Mouse (Mus musculus) liver, postnatal 0 days (tissue): ENCODE data around the gene Txk. TPM values are rescaled to one million over a fixed set of nuclear protein-coding genes. Genes with fewer than 3 reads are reported as not detected.

ENCODE experiments used
- ATAC-seq: fragments of 200-750 bp; cut with Nextera tagmentation; 2 replicates; pipeline ENCODE4 v1.8.0; 2017; ENCODE audit warnings: mild to moderate bottlenecking, moderate library complexity
- DNase-seq: peaks from one replicate; pipeline ENCODE4 v3.0.0-alpha.2; 2016
- H3K27ac ChIP-seq: fragments of 300-500 bp; sonication (generic); 2 replicates; pipeline ENCODE4 v1.5.1; 2014; ENCODE audit warnings: antibody characterized with exemption, moderate library complexity, mild to moderate bottlenecking, low read depth
- H3K27me3 ChIP-seq: fragments of 300-500 bp; sonication (generic); 2 replicates; pipeline ENCODE4 v1.6.1; 2014; ENCODE audit warnings: low read length, control low read depth, mixed read lengths; ENCODE audit not compliant: insufficient read depth
- H3K36me3 ChIP-seq: fragments of 300-500 bp; sonication (generic); replicated peaks from 2 replicates; pipeline ENCODE4 v1.6.1; 2014; ENCODE audit warnings: mild to moderate bottlenecking, control low read depth, low read length, moderate library complexity, mixed read lengths; ENCODE audit not compliant: insufficient read depth
- H3K4me1 ChIP-seq: fragments of 300-500 bp; sonication (generic); 2 replicates; pipeline ENCODE4 v1.6.1; 2014; ENCODE audit warnings: antibody characterized with exemption, mild to moderate bottlenecking, control low read depth; ENCODE audit not compliant: insufficient read depth
- H3K4me2 ChIP-seq: fragments of 300-500 bp; sonication (generic); 2 replicates; pipeline ENCODE4 v1.6.1; 2014; ENCODE audit warnings: low read depth, mild to moderate bottlenecking, low read length, moderate library complexity, mixed read lengths
- H3K4me3 ChIP-seq: fragments of 300-500 bp; sonication (generic); 2 replicates; pipeline ENCODE4 v1.5.1; 2014; ENCODE audit warnings: low read depth, low read length
- H3K9ac ChIP-seq: fragments of 300-500 bp; sonication (generic); replicated peaks from 2 replicates; pipeline ENCODE4 v1.6.1; 2014; ENCODE audit warnings: mild to moderate bottlenecking, moderate library complexity
- H3K9me3 ChIP-seq: fragments of 300-500 bp; sonication (generic); 2 replicates; pipeline ENCODE4 v1.6.1; 2016; ENCODE audit warnings: mild to moderate bottlenecking, control low read depth, low read length, mixed read lengths
- CTCF ChIP-seq: sonication (generic); IDR thresholded peaks from 2 replicates; pipeline ENCODE4 v1.5.1; 2016; ENCODE audit warnings: antibody characterized with exemption, low read depth
- EP300 ChIP-seq: IDR thresholded peaks from 2 replicates; pipeline ENCODE4 v1.6.1; 2016; ENCODE audit warnings: antibody characterized with exemption, low read depth, mild to moderate bottlenecking
- WGBS: fragments of 180-500 bp; shearing (Covaris S2); extraction: QIAGEN DNeasy Blood & Tissue Kit; methylation state at CpG from one replicate; pipeline ENCODE4 v1.1.7; 2014; ENCODE audit not compliant: insufficient replicate concordance; 5-methylcytosine and 5-hydroxymethylcytosine counted together
- polyA plus RNA-seq: library from polyadenylated mRNA; unstranded; fragments of >200 nt; fragmentation: Nextera tagmentation; extraction: Ambion mirVana; gene quantifications from 2 replicates; pipeline ENCODE4 v1.2.1, GENCODE M21; 2015

The Txk gene
- polyA plus RNA-seq, 1 experiment from 2014 or later: 0.27 TPM

GRCm38 (mm10) chr5:72706722-72707121, 45.9 kb downstream of the Txk start:
- WGBS: 66% methylated on average over 10 of the region's 10 CpGs
- no peak overlapping the region for H3K27ac ChIP-seq
- H3K27me3 ChIP-seq: no peaks in the 10 kb centered on the region
- H3K4me2 ChIP-seq: no peak overlapping the region
- H3K9me3 ChIP-seq: 0 out of 2 replicates have a peak, but pooled peaks cover 4% of the 10 kb centered on the region
- DNase-seq: no peak
- no peaks in the 10 kb centered on the region for H3K36me3 ChIP-seq
- TF ChIP-seq EP300 (no peak), CTCF (no peak)
- H3K4me3 ChIP-seq: no peak overlapping the region
- H3K4me1 ChIP-seq: no peaks in the 10 kb centered on the region
- no peak overlapping the region for H3K9ac ChIP-seq
- ATAC-seq: no peak

- H3K36me3 ChIP-seq: no peaks in the 10 kb centered on the region
- no peak overlapping the region for H3K4me2 ChIP-seq
- H3K9ac ChIP-seq: no peak overlapping the region
- no peaks in the 10 kb centered on the region for H3K4me1 ChIP-seq
- 70% methylated on average over 10 of the region's 10 CpGs for WGBS
- TF ChIP-seq EP300: no peak
- no peak for TF ChIP-seq CTCF
- H3K9me3 ChIP-seq: 0 out of 2 replicates have a peak, but pooled peaks cover 4% of the 10 kb centered on the region
- no peak overlapping the region for H3K4me3 ChIP-seq
- H3K27me3 ChIP-seq: no peaks in the 10 kb centered on the region
- no peak overlapping the region for H3K27ac ChIP-seq
- ATAC-seq (no peak), DNase-seq (no peak)
Measured at GRCm38 (mm10) chr5:72706095-72706494, 46.5 kb downstream of the Txk start.

- Histone ChIP-seq H3K9ac (no peak overlapping the region), H3K4me3 (no peak overlapping the region), H3K9me3 (0 out of 2 replicates have a peak, but pooled peaks cover 4% of the 10 kb centered on the region), H3K4me2 (no peak overlapping the region), H3K36me3 (no peaks in the 10 kb centered on the region), H3K27me3 (no peaks in the 10 kb centered on the region), H3K27ac (no peak overlapping the region), H3K4me1 (no peaks in the 10 kb centered on the region)
- DNase-seq (no peak), ATAC-seq (no peak)
- TF ChIP-seq EP300 (no peak), CTCF (no peak)
Measured at GRCm38 (mm10) chr5:72702202-72702601, 50.4 kb downstream of the Txk start.

GRCm38 (mm10) chr5:72699500-72699818, 53.1 kb downstream of the Txk start:
- TF ChIP-seq EP300 (no peak), CTCF (no peak)
- DNase-seq: no peak
- no peak for ATAC-seq
- Histone ChIP-seq H3K27ac (no peak overlapping the region), H3K9ac (no peak overlapping the region), H3K4me1 (no peaks in the 10 kb centered on the region), H3K4me2 (no peak overlapping the region), H3K4me3 (no peak overlapping the region), H3K27me3 (no peaks in the 10 kb centered on the region), H3K9me3 (no peaks in the 10 kb centered on the region), H3K36me3 (no peaks in the 10 kb centered on the region)
- WGBS: 63% methylated on average over 2 of the region's 2 CpGs

- H3K4me1 ChIP-seq: no peaks in the 10 kb centered on the region
- H3K4me2 ChIP-seq: no peak overlapping the region
- DNase-seq (no peak), ATAC-seq (no peak)
- no peak overlapping the region for H3K9ac ChIP-seq
- no peak overlapping the region for H3K4me3 ChIP-seq
- TF ChIP-seq CTCF: no peak
- TF ChIP-seq EP300: no peak
- H3K36me3 ChIP-seq: no peaks in the 10 kb centered on the region
- H3K9me3 ChIP-seq: no peaks in the 10 kb centered on the region
- no peaks in the 10 kb centered on the region for H3K27me3 ChIP-seq
- H3K27ac ChIP-seq: no peak overlapping the region
- WGBS: 74% methylated on average over 7 of the region's 7 CpGs
Measured at GRCm38 (mm10) chr5:72698818-72699499, 53.6 kb downstream of the Txk start.

GRCm38 (mm10) chr5:72698343-72698742, 54.2 kb downstream of the Txk start:
- DNase-seq (no peak), ATAC-seq (no peak)
- 54% methylated on average over 3 of the region's 3 CpGs for WGBS

GRCm38 (mm10) chr5:72696491-72696890, 56.1 kb downstream of the Txk start:
- Histone ChIP-seq H3K27ac (no peak overlapping the region), H3K4me3 (no peak overlapping the region), H3K9ac (no peak overlapping the region), H3K27me3 (no peaks in the 10 kb centered on the region), H3K4me2 (peak overlapping the region; percentile 29; the same call in 1 of the 2 replicates), H3K4me1 (no peaks in the 10 kb centered on the region), H3K36me3 (no peaks in the 10 kb centered on the region), H3K9me3 (no peaks in the 10 kb centered on the region)
- ATAC-seq (no peak), DNase-seq (no peak)
- WGBS: 62% methylated on average over 13 of the region's 13 CpGs
- TF ChIP-seq EP300: no peak
- TF ChIP-seq CTCF: no peak

More at GRCm38 (mm10) chr5:72698343-72698742, 54.2 kb downstream of the Txk start:
- Histone ChIP-seq H3K36me3 (no peaks in the 10 kb centered on the region), H3K27me3 (no peaks in the 10 kb centered on the region), H3K27ac (no peak overlapping the region), H3K4me3 (no peak overlapping the region), H3K4me1 (no peaks in the 10 kb centered on the region), H3K9me3 (no peaks in the 10 kb centered on the region), H3K9ac (no peak overlapping the region), H3K4me2 (no peak overlapping the region)
- TF ChIP-seq EP300 (no peak), CTCF (no peak)
